ENCODE assay signal across 9 mouse cellular contexts in genomic region chr4:131722121-131722841, GRCm38 (mm10).
DNase-seq lines count a peak whose midpoint lies in the region; ATAC-seq lines count a peak whose summit lies in the region.
"Had no signal": no experiment of that assay in that cellular context is flagged by ENCODE, and none has a peak within 500 bp of the region (broad histone marks: within the 10 kb centered on the region; RNA-seq: fewer than 3 reads in every experiment).

No protein-coding gene starts in this region.

- DNase-seq in liver = peak; percentile 10
- peak; percentile 71 to 83 for DNase-seq in cerebellum, postnatal 10 days
- peak; percentile 73 for DNase-seq in kidney, adult 18-20 months
- DNase-seq in thymus, postnatal 4 days = no peak
- no peak for DNase-seq in spleen, adult 18-20 months
- DNase-seq in left cerebral cortex, adult 11 months (ENCODE audit: low spot score) = no peak

- H3K9me3 ChIP-seq in liver, embryonic 12.5 days (replicated peaks) = no peaks in the 10 kb centered on the region
- H3K9me3 ChIP-seq in stomach, embryonic 14.5 days (ENCODE audit: control insufficient read depth, low read depth, low read length) = no peaks in the 10 kb centered on the region
- H3K9me3 ChIP-seq: embryonic facial prominence, embryonic 13.5 days had no signal

- no peak for ATAC-seq in liver, embryonic 12.5 days
- ATAC-seq in stomach, embryonic 14.5 days (ENCODE audit: insufficient number of reproducible peaks, insufficient read depth, low FRiP score, low read depth) = peak; percentile 84

- H3K9ac ChIP-seq in liver, embryonic 12.5 days = no peak overlapping the region
- H3K9ac ChIP-seq in stomach, embryonic 14.5 days (replicated peaks; ENCODE audit: low read depth, low read length) = no peak overlapping the region
- H3K9ac ChIP-seq: embryonic facial prominence, embryonic 13.5 days had no signal

- no peak overlapping the region for H3K27ac ChIP-seq in liver, embryonic 12.5 days
- H3K27ac ChIP-seq in stomach, embryonic 14.5 days (ENCODE audit: low read length) = peak overlapping the region; percentile 53; the same call in 1 of the 2 replicates
- H3K27ac ChIP-seq: embryonic facial prominence, embryonic 13.5 days had no signal

- H3K4me1 ChIP-seq in liver, embryonic 12.5 days = peaks cover 9% of the 10 kb centered on the region; the same call in 1 of the 2 replicates
- H3K4me1 ChIP-seq in stomach, embryonic 14.5 days (ENCODE audit: control insufficient read depth, insufficient read depth, low read length) = no peaks in the 10 kb centered on the region

- peaks cover 9% of the 10 kb centered on the region; the same call in 1 of the 2 replicates for H3K27me3 ChIP-seq in liver, embryonic 12.5 days (replicated peaks)
- H3K27me3 ChIP-seq in stomach, embryonic 14.5 days (ENCODE audit: control insufficient read depth, insufficient read depth, low read length) = no peaks in the 10 kb centered on the region
- H3K27me3 ChIP-seq: embryonic facial prominence, embryonic 13.5 days had no signal

- no peak overlapping the region for H3K4me2 ChIP-seq in liver, embryonic 12.5 days
- H3K4me2 ChIP-seq in stomach, embryonic 14.5 days (replicated peaks; ENCODE audit: low read depth, low read length) = no peak overlapping the region
- H3K4me2 ChIP-seq: embryonic facial prominence, embryonic 13.5 days had no signal

- 38% methylated on average over 8 of the region's 8 CpGs for WGBS in liver, embryonic 12.5 days (ENCODE audit: insufficient replicate concordance)
- WGBS in stomach, embryonic 14.5 days = 12% methylated on average over 8 of the region's 8 CpGs

- no peaks in the 10 kb centered on the region for H3K36me3 ChIP-seq in liver, embryonic 12.5 days
- H3K36me3 ChIP-seq in stomach, embryonic 14.5 days (ENCODE audit: control insufficient read depth, insufficient read depth, low read length) = no peaks in the 10 kb centered on the region
- H3K36me3 ChIP-seq: embryonic facial prominence, embryonic 13.5 days had no signal

- no peak overlapping the region for H3K4me3 ChIP-seq in liver, embryonic 12.5 days
- no peak overlapping the region for H3K4me3 ChIP-seq in stomach, embryonic 14.5 days (ENCODE audit: low read depth, low read length)
- H3K4me3 ChIP-seq: embryonic facial prominence, embryonic 13.5 days had no signal

Comparison
In these comparisons a context has a peak if more than half of its experiments do, and no peak if none do; other contexts are left out.
1. DNase-seq: peak in liver (single experiment), cerebellum, postnatal 10 days (2 of 2) and kidney, adult 18-20 months (single experiment); none in thymus, postnatal 4 days (single experiment), spleen, adult 18-20 months (0 of 2) and left cerebral cortex, adult 11 months (single experiment).